Mouse (Mus musculus) frontal cortex, adult (tissue): ENCODE data around the gene Nr1h3.

Experiments
- ATAC-seq: cut with Nextera tagmentation; 2 replicates; pipeline ENCODE4 v1.9.2; 2017; ENCODE audit warnings: mild to moderate bottlenecking, moderate library complexity, mixed read lengths; ENCODE audit not compliant: low TSS enrichment

Nr1h3 gene

DNA sequence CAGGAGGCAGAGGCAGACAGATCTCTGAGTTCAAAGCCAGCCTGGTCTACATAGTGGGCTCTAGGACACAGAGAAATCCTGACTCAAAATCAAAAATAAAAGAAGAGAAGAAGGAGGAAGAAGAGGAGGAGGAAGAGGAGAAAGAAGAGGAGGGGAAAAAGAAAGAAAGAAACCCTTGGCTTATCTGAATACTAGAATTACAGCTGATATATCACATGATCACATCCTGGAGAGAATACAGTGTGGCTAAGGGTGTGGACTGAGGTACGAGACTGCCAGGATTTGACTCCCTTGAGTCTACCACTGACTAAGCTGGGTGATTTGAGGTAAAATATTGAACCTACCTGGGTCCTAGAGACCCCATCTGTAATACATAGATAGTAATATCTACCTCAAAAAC is 16.4 kb downstream of the Nr1h3 start:
- ATAC-seq = no peak

DNA sequence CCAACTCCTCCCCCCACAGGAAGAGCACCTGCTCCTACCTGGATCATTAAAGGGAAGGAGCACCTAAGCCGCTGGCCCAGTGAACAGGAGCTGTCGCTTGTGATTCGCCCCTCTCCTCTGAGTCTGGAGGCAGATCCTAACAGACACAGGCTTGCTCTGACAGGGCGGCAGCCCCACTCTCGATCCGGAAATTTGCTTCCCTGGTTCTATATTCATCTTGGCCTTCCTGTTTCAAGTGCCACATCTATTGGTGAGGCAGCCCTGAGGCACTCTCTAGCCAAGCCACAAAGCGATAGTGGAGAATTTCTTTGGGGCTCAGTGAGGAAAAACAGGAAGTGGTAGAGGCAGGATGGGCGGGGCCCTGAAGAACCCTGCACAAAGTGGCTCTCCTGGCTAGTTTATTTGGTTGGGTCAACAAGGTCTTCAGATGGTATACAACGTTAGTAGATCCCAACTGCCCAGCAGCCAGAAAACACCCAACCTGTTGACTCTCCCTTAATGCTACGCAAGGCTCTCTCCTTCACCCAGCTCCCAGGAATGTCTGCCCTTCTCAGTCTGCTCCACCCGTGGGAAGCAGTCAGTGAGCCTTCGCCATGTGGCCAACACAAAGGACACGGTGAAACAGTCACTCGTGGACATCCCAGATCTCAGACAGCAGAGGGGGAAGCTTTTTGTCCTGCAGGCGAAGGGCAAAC is 18.8 kb downstream of the Nr1h3 start, which contains the start of gene Madd:
Gene Madd (minus strand): TSS at position 127 of the 695 bp plus-strand sequence.
- no peak for ATAC-seq

GRCm38 (mm10) chr2:91183148-91183513 is 19.5 kb downstream of the Nr1h3 start:
- ATAC-seq = peak; percentile 80

DNA sequence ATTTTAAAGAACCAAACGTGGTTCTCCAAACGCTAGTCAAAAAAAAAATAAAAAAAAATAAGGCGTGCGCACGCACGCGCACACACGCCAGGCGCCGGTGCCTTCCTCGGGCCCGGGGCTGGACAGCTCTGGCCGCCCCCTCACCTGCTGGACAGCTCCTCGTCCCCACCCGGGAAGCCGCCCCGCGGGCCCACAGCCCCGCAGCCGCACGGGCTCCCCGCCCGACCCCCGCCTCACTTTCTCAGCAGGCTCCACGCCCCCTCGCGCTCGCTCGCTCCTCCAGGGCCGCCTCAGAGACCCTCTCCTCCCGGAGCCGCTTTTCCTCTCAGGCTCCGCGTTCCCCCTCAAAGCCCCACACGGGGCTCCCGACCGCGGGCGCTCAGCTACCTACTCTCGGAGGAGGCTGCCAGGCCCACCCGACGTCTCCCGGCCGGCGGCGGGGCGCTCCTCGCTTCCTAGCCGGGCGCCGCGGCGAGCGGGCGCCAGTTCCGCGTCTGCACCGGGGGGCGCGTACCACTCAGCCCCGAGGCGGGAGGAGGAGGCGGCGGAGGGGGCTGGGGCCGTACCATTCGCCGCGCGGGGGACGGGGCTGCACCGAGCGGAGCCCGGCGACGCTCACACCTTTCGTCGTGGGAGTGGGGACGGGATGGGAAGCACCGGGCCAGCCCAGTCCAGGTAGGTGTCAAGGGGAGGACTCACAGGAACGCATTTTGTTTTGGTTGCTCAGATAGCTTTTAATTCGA is 20.1 kb downstream of the Nr1h3 start:
- ATAC-seq = peak; percentile 76

GRCm38 (mm10) chr2:91182016-91182404 is 20.6 kb downstream of the Nr1h3 start:
- peak; percentile 8 for ATAC-seq

- ATAC-seq = no peak
Observed at GRCm38 (mm10) chr2:91180706-91181105, 21.9 kb downstream of the Nr1h3 start.

GRCm38 (mm10) chr2:91179825-91180224 is 22.8 kb downstream of the Nr1h3 start:
- no peak for ATAC-seq

DNA sequence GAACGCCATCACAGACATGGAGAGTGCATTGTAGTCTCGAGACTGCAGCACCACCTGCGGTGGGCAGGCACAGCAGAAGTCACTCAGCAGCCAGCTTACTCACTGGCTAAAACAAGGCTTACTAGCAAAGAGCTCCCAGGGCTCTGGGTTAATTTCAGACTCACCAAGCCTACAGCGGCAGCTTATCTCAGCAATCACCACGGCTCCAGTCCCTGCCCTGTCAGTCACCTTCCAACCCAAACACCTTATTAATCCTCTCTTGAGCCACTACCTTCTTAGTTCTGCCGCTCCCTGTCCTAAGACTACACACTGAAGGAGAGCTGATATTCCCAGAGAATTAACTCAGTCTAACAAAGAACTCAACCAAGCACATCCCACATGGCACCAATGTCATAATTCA is 26.4 kb downstream of the Nr1h3 start:
- no peak for ATAC-seq

GRCm38 (mm10) chr2:91175490-91175889 is 27.1 kb downstream of the Nr1h3 start:
- ATAC-seq = no peak

GRCm38 (mm10) chr2:91169587-91170322 is 32.9 kb downstream of the Nr1h3 start:
- no peak for ATAC-seq

DNA sequence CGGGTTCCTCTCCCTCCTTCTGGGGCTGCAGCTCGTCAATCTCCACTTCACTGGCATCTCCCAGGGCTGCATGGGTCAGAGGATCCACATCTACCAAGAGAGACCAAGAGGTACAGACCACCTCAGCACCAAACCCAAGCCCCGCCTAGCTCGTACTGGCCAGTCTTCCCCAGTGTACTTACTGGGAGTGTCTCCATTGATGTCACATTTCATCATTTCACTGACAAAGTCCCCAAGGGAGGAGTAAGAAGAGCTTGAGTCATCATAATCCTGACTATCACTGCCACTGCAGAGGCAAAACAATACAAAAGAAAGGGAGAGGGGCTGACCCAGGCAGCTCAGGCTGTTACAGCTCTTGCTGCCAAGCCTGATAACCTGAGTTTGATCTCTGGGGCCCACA is 35.0 kb downstream of the Nr1h3 start:
- no peak for ATAC-seq

DNA sequence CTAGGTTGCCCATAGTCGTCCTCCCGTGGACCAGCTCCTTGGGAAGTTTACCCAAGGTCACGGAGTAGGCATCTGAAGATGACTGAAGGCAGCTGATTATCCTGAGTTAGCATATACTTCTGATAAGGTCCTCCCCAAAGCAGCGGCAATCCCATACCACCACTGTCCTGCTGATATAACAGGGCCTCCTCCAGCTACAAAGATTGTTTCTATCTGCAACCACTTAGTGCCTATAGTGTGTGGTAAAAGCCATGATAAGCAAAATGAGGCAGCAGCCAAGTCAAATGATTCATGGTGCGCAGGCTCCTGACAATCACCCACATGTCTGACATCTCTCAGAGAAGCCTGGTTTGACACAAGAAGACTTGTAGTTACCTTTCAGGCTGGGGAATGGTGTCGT is 37.6 kb downstream of the Nr1h3 start:
- ATAC-seq = peak; percentile 47; the same call in 1 of the 2 replicates

- ATAC-seq = no peak
Observed at GRCm38 (mm10) chr2:91163532-91163931, 39.1 kb downstream of the Nr1h3 start.

GRCm38 (mm10) chr2:91162952-91163351 is 39.7 kb downstream of the Nr1h3 start:
- no peak for ATAC-seq

GRCm38 (mm10) chr2:91160591-91160990 is 42.0 kb downstream of the Nr1h3 start:
- no peak for ATAC-seq

- no peak for ATAC-seq
Observed at GRCm38 (mm10) chr2:91157002-91157752, 45.5 kb downstream of the Nr1h3 start.

DNA sequence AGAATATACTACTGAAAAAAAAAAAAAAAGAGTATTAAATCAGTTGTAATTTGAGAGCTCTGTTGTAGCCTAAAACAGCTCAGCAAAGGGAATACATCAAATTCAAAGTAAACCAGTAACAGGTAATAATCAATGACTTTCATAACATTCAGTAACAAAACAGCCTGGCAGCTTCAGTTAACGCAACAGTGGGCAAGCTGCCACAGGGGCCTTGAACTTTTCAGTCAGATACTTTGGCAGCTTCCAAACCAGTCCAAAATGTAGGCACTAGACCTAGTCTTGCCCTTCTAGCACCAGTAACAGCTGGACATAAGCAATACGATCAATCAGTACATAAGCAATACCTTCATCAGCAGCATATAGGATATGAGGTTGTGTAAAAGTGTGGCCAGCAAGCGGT is 48.5 kb downstream of the Nr1h3 start:
- no peak for ATAC-seq

GRCm38 (mm10) chr2:91152885-91153377 is 49.7 kb downstream of the Nr1h3 start:
- no peak for ATAC-seq

- ATAC-seq = no peak
Observed at GRCm38 (mm10) chr2:91151331-91151730, 51.3 kb downstream of the Nr1h3 start.

DNA sequence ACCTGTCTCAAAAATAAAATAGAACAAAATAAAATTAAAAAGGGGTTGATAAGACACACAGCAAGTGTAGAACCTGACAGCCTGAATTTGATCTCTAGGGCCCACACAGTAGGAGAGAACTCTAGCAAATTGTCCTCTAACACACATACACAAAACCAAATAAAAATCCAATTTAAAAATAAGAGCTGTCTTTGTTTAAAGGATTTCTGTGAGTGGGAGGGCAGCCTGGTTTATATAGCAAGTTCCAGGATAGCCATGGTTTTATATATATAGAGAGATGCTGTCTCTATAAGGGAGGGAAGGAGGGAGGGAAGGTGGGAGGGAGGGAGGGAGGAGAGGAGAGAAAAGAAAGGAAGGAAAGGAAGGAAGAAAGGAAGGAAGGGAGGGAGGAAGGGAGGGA is 54.5 kb downstream of the Nr1h3 start:
- peak; percentile 84 for ATAC-seq

- ATAC-seq = no peak
Observed at GRCm38 (mm10) chr2:91143401-91143800, 59.2 kb downstream of the Nr1h3 start.

DNA sequence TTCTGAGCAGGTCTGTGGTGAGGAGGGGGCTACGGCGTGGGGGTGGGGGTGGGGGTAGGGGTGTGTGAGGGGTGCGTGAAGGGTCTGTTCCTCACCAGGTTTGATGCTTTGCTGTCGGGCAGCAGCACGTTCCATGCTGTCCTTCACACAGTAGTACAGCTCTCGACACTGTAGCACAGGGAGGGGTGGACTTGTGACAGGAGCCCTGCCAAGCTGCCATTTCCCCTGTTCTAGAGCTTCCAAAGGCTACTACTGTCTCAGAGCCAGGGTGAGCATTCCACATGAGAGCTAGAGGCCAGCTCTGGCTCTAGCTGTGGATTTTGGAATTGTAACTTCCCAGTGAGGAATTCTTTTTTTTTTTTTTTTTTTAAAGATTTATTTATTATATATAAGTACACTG is 59.7 kb downstream of the Nr1h3 start:
- ATAC-seq = no peak
